Mouse (Mus musculus): ENCODE measurements around the gene Rpl27a.

Gene Rpl27a

DNA sequence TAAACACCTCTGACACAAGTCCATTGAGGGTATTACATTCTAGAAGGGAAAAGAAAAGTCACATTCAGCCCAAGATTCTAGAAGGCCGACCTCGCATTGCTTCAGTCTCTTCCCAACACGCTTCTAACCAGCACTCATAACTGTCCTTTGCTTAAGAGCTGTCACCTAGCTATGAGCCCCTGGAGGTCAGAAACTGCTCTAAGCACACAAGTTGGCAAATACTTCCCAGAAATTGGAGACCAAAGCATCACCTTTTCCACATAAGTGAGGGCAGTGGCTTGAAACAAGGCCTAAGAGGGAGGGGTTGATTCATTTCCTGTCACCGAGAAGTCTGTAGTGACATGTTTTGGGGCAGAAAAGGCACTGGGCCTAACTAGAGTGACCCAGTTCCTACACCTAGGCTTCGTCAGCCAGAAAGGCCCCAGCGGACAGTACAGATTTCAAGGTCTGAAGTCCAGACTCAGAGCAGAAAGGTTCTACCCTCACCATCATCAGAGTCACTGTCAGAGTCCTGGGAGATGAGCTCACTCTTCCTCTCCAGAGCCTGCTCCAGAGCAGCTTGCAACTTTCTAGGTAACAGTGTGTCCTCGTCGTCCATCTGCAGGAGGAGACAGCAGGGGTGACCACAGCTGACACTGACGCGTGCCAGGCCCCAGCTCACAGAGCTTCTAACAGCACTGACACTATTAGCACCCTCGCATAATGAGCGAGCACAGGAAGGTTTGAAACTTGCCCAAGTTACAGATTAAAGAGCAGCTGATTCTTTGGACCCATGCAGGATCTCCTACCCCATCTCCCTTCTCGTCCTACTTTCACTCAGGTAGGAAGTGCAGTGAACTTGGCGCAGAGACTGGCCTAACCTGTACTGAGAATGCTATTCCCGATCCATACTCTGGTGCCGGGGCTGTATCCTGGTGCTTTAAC, 7.1 kb downstream of the Rpl27a start:
- DNase-seq = no peak

DNA sequence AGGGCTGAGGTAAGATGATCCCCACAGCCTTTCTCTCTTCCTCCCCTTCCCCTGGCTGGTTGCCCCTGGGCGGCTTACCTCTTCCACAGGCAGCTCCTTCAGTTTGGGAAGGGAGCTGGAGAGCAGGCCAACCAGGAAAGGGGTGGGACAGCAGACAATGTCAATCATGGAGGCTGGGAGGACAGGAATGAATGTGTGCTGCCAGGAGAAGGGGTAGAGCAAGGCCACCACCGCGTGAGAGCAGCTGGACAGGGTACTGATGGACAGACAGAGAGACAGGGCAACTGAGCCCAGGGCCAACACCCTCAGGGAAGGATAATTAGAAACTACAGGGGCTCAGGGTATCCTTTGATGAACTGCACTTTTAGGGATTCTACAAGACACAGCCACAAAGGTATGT, 8.6 kb downstream of the Rpl27a start:
- DNase-seq = no peak

DNA sequence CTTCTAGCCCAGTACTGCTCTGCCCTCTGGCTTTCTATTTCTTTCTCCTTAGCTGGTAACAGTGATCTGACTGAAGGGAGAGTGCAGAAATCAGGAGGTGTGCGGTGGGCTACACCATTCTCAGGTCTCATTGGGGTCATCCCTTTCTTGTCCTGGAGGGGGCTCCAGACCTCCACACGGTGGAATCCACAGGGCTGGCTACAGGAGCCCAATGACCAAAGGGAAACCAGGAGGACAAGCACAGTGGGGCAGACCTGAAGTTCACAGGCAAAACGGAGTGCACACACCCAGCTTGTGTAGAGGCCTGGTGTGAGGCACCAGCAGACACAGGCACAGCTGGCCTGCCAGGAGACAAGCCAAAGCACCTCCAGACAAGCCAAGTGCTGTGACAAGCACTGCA, 9.4 kb downstream of the Rpl27a start:
- DNase-seq = peak; percentile 41

DNA sequence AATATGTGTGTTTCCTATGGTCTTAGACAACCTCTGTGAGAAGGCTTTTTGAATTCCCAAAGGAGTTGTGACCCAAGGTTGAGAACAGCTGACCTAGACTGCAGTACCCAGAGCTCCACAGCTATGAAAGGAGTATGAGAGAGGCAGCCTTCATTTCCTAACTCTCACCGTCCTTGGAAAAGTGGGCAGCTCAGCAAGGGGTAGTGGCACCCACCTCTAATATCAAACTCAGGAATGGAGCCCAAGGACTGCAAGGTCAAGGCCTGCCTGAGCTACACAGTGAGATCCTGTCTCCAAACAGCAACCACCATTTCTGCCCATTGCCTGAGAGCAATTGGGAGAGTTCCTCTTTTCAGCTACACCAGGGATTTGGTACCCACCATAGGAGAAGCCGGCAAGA, 10.8 kb downstream of the Rpl27a start:
- no peak for DNase-seq

DNA sequence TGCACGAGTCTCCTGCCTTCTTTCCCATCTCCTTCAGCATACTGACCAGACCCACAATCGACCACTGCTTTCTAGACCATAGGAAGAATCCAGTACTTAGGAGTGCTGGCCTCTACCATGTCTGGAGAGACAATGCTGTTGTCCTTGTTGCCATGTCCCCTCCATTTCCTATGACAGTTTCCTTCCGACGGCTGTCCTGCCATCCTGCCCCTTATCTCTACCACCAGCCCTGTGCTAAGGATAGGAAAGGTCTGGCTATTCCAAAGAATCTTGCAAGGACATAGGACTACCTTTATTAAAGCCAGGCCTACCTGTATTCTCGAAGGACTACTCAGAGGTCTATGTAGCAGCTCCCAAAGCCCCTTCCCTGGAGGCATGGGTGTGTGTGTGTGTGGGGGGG, 12.6 kb downstream of the Rpl27a start:
- no peak for DNase-seq

DNA sequence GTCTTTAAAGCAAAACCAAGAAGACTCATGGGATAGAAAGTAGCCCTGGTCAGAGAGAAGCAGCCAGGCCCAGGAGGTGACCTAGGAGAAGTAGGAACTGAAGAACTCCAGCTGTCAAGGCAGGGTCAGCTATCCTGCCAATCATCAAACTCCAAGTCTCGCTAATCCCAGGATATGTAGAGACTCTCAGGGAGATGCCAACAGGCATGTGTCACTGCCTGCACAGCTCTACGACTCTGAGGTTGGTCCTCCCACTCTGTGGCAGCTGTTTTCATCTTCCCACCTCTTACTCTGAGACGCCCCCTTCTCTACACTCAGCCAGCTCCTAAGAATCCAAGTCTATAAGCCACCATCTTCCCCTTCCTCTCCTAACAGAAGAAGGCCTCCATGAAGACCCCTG, 13.7 kb downstream of the Rpl27a start:
- DNase-seq = no peak

DNA sequence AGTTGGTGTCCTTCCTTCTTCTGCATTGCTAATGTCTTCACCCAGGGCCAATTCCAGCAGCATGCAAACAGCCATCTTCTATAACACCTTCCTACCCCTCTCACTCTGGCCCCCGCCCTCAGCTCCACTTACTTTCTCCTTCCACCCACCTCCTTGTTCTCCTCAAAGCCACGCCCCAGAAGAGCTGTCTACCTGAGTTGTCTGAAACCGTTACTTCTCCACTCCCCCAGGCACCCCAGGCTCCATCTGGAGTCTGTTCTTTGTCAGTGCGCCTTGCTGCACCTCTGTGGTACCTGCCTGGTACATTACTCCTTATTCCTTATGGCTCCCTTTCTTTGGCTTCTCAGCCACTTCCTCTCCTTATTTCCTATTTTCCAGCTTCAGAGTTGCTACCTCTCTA, 14.2 kb downstream of the Rpl27a start:
- no peak for DNase-seq

DNA sequence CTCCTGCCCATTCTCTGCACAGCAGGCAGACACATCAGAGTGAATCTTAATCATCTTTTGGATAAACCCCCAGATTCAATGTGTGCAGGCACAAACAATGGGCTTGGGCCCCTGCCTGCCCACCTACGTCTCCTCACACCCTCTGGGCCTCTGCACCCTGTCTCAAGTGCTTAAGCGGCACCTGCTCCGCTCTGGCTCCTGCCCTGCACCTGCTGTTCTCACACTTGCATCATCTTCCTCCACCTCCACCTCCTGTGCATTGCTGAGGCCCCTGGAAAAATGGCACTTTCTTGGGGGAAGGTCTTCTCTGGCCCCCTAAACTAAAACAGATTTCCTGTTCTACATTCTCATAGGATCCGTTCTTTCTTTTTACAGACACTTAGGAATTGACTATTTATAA, 14.9 kb downstream of the Rpl27a start:
- DNase-seq = no peak

DNA sequence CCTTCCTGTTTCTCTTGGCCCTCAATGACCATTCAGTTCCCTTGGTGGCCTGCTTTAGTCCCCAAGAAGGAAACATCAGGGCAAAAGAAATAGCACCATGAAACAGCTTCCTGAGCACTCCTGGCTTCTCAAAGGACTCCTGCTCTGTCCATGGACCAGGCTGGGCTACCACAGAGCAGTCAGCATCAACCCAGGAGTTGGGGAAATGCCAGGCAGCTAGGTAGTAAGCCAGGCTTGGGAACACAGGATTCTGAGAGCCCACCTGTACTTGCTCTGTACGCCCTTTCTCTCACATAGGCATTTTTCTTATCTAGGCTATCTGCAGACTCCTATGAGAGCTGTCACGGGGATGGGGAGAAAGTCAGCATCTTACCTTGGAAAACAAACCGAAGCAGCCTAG, 16.0 kb downstream of the Rpl27a start:
- DNase-seq = no peak

DNA sequence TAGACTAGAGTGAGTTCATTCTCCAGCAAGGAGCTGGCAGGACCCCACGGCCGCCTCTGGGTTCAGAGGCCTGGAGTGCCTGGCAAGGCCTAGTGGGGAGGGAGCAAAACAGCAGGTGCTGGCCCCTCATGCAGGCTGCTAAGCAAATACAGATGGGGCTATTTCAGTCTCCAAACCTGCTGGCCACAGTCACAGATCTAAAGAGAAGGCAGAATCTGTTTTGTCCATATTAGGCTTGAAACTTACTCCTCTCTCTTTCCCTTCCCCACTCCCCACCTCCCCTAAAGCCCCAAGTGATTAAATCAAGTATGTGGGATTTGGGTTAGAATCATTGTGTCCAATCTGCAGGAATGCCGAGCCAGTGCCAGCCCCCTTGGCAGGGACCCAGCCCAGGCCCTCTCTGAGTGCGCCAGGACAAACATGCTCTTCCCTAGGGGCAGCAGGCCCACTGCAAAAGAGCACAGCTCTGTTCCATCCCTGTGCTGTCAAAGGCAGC, 17.6 kb downstream of the Rpl27a start:
- peak; percentile 62 for DNase-seq

DNA sequence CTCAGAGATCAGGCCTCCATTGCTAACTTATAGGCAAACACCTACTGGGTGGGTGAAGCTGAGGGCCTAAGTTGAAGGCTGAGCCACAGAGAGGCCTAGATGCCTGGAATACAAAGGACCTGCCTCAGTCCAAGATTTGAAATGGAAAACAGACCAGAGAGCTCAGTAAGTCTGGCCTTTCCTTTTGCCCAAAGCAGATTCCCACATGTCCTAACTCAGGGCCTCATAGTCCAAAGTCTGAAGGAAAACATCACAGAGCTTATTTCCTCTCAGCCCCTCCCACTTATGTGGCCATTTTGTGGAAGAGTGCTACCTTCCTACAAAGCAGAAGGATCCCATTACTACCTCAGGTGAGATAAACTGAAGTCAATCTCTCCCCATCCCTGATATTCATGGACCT, 22.0 kb downstream of the Rpl27a start:
- no peak for DNase-seq

DNA sequence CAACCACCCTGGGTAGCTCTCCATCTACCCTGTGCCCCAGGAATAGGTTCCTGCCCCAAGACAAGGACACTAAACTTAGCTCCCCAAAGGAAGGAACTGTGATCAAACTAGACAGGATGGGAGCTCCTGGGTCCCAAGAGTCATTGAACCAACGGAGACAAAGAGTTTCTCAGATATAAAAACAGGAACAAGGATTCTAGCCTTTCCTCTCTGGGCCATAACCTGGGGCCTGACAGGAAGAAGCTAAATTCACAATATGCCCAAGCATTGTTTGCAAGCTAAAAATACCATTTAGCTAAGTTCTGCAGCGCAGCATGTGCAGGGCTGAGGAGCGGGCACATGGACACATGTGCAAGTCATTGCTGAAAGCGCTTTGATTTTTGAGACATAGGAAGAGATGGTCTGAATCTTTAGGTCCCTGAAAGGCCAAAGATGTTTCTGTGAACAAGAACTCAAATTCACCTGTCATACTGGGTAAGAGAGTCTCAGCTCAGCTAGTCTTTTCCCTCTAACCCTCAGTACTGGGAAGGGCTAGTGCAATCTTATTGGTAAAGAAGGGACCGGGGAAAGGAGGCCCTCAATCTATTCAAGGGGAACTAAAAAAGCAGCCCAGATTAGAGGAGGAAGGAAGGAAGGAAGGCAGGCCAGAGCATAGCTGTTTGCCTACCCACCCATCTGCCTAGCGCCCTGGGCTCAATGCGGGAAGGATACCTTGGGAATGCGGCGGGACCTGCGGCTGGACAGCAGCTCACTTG, 22.8 kb downstream of the Rpl27a start:
- DNase-seq = no peak

DNA sequence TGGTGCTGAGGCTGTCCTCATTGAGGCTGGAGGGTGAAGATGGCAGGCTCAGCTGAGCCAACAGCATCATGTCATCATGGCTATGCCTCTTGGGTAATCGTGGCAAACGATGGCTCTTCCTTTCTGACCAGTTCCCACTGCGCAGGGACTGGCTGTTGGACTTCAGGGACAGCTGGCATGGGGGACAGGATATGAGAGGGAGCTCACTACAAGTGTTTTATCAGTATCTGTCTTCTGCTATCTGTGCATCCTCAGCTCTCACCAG, 23.3 kb downstream of the Rpl27a start:
- no peak for DNase-seq

DNA sequence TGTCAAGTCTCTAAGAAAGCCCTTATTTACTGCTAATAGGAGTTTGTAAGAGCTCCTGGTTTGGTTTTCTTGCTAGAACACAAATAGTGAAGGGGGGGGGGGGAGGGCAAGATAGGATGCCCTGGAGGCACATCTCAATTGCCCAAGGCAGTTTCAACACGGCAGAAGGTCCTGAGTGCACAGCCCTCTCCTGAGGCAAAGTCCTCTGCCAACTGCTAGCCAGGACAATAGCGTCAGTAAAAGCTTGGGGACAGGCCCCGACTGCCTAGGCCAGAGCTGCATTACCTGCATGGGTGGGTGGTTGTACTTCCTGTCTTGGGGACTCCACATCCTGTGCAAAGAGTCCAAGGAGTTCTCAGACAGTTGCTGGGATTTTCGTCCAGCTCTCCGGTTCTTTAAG, 25.8 kb downstream of the Rpl27a start:
- no peak for DNase-seq

DNA sequence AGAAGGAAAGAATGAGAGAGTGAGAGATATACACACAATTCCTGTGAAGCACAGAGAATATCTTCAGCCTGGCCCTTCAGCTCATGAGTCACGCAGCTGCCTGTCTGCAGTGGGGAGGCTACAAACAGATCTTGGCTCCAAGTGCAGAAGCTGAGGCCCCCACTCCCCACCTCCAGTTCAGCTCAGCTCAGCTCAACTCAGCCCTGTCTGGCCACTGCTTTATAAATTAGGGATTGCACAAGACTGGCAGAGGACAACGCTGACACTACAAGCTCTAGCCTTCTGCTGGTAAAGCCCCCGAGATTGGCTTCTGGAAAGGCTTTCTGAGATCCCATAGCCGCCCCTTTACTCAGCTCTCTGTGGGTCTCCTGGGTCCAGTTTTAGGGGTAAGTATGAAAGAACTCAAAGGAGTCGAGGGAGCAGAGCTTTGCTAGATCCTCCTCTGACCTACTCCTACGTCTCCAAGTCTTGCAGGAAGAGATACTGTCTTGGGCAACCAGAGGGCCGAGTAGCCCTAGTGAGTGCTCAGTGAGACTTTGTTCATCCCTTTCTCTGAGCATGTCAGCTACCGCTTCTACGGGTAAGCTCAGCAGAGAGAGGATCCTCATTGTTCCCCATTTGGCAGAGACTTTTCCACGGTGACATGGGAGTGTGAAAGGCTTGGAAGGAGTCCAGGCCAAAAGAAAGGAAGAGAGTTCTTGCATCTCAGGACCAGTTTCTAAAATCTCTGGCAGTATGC, 26.5 kb downstream of the Rpl27a start:
- DNase-seq = no peak

DNA sequence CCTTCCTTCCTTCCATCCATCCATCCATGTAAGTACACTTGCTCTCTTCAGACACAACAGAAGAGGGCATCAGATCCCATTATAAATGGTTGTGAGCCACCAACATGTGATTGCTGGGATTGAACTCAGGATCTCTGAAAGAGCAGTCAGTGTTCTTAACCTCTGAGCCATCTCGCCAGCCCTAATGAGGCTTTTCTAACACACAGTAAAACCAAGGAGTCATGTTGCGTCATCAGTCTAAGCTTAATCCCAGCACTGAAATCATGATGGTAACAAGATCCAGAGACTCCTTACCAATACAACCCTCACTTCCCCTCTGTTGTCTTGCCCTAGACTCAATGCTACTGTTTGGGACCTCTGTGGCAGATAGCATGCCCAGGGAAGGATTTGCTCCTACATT, 27.2 kb downstream of the Rpl27a start:
- DNase-seq = no peak

DNA sequence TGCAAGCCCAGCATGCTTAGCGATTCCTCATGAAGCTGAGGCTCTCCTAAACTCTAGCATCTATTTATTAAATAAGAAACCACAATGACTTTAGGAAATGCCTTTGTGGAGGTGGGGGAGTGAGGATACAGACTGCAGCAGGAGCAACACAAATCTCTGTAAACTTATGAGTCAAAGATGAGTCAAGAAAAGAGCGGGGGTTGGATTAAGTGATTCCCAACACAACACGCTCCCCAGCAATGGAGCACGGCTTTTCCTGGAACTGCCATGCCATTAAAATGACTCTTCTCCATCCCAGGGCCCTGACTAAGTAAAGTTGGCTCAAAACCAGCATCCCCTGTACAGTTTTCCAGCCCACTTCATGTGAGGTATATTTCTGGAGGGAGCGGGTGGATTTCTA, 27.8 kb downstream of the Rpl27a start:
- no peak for DNase-seq

DNA sequence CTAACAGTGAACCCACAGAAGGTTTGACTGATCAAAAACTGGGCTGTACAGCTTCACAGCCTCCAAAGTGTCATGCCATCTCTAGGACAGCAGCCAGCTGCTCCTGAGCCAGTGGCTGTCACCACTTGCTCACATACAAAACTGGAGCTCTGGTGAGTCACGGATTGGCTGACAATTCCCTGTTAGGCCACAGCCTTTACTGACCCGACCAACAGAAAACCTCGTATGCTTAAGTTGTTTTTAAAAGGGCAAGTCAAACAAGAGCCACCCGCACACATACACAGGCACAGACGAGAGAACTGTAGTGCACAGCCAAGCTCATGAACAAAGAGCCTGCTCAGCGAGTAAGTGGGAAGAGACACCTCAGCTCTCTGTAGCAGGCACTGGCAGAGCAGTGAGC, 40.6 kb downstream of the Rpl27a start:
- DNase-seq = no peak

DNA sequence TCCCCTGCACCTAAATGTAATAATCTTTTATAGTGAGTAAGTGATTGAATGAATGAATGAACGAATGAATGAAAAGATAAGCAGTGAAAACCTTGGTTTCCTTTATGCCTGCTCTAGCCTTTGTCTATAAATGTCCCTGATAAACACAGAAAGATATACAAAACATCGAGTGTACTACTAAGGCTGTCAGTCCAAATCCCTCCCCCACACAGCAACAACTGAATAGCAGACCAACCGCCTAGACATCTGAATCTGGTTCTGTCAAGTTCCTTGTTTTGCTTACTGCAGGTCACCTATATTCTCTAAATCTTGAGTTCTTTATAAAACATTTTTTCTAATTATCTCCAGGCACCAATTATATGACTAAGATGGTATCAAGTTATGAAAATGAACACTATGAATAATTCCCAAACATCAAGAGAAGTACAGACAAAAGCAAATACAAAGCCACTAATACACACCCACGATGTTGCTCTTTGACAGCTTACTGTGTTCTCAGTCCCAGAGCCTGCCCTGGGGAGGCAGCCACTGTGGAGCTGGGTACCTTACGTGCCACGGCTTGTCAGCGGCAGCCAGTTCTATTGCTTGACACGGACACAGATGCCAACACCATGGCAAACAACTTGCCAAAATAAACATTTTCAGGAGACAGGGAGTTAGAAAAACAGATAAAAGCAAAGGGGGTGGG, 42.7 kb downstream of the Rpl27a start:
- DNase-seq = no peak

DNA sequence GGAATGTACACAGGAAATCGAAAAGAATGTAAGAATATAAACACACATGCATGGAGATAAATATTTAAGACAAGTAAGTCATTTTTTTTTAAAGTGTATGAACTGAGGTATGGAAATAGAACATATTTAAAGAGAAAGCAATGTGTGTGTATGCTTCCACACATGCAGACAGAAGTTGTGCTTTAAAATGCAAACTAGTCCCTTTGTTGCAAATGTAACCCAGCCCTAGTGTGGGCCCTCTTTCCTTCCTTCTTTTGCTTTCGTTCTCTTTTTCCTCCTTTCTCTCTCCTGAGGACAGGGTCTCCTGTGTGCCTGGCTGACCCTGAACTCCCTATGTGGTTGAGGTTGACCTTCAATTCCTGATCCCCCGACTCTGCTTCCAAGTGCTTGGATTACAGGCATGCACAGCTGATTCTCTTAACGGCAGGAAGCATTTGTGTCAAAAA, 43.2 kb downstream of the Rpl27a start:
- DNase-seq = no peak

DNA sequence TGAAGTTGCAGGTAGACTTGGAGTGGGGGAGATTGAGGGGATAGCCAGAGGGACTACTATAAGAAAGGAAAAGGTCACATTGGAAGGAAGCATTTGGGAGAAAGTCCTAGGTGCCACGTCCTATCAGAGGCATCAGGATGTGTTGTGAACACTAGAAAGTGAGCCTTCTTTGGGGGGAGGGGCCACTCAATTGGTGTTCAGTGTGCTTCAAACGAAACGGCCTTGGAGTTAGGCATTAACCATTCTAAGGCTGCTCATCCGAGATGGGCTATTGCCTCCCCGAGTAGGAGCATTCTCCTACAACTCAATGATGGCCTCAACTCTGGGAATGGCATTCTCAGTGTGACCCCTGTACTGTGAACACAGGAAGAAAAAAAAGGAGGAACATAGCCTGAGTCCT, 43.7 kb downstream of the Rpl27a start:
- no peak for DNase-seq

DNA sequence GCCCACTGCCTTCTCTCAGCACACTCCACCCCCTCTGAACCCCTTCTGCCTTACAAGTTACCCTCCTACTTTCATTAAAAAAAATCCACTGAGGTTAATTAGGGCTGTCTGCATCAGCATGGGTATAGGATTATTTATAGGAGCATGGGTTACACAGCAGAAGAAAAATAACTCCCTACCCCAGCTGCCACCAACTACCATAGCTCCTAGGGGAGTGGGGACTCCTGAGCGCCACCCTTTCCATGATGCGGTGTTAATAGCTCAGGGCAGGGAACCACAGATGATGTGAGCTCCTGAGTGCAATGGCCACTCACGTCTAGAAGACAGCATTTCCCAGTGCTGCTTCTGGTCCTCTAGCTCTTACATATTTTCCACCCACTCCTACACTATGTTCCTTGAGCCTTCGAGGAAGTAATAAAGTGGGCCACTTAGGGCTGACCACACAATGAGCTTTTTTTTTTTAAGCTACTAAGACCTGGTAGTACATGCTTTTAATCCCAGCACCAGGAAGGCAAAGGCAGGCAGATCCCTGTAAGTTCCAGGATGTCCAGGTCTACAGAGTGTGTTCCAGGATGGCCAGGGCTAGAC, 44.9 kb downstream of the Rpl27a start:
- DNase-seq = no peak

DNA sequence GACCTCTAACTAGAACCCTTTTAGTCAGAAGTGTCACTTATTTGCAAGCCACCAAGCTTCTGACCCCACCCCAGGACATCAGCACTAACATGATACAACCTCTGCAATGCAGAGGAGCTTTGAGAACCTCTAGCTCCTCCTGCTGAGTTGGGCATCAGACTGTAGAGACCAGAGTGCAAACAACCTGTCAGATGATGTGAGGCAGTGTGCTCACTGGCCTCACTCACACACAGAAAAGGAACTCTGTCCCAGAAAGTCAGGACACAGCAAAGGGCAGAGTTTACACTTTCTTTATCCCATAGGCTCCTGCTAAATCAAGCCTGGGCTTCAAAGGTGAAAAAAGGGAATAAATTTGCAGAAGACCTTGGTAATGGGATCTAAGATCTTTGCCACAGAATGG, 47.4 kb downstream of the Rpl27a start:
- no peak for DNase-seq
